Mouse (Mus musculus) heart, adult 2 months (tissue): ENCODE measurements around the gene Mt2.

Experiments used
- CTCF ChIP-seq: fragments of 200-600 bp; IDR thresholded peaks from 2 replicates; pipeline ENCODE4 v1.8.1; 2022; ENCODE audit warnings: antibody characterized with exemption, mild to moderate bottlenecking, moderate library complexity
- EP300 ChIP-seq: fragments of 200-500 bp; IDR thresholded peaks from 2 replicates; pipeline ENCODE4 v1.6.1; 2011; ENCODE audit warnings: low read depth, low read length, control low read depth; ENCODE audit not compliant: insufficient read depth
- POLR2A ChIP-seq: fragments of 200-500 bp; IDR thresholded peaks from 2 replicates; pipeline ENCODE4 v1.6.1; 2011; ENCODE audit warnings: mild to moderate bottlenecking, low read depth, low read length, control low read depth; ENCODE audit not compliant: insufficient read depth

DNA sequence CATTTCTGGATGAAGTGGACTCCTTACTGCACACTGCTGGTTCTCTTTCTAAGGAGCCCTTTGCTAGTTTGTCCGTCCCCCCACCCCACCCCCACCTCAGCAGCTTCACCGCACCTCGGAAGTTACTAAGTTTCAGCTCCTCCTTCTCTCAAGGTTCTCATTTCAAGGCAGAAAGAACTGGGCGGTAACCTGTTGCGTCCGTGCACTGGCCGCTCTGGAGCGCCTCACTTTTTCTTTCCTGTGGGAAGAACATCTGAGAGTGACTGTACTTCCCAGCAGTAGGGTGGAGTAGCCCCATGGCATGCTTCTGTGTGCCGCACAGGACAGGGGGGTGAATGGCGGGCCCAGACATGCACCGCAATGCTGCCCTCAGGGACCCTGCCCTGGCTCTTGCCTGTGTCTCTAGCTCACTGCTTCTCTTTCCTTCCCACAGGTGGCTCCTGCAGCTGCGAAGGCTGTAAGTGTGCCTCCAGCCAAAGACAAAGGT lies 11.9 kb downstream of the Mt2 start:
- TF ChIP-seq CTCF (no peak), POLR2A (no peak), EP300 (no peak)
